Mouse (Mus musculus) liver, embryonic 14.5 days (tissue): ENCODE data around the gene Dclre1b. TPM values are rescaled to one million over a fixed set of nuclear protein-coding genes. Genes with fewer than 3 reads are reported as not detected.

Experiments
- ATAC-seq: fragments of 200-750 bp; cut with Nextera tagmentation; 2 replicates; pipeline ENCODE4 v1.8.0; 2017; ENCODE audit warnings: moderate number of reproducible peaks, mild to moderate bottlenecking, moderate library complexity; ENCODE audit not compliant: insufficient read depth
- DNase-seq, 3 experiments: peaks; one replicate each; pipeline ENCODE4 v3.0.0-alpha.2; 2012 to 2013; ENCODE audit warnings: low read depth in 3 of 3, low spot score in 3 of 3
- H3K27ac ChIP-seq: fragments of 300-500 bp; sonication (generic); 2 replicates; pipeline ENCODE4 v1.5.1; 2014; ENCODE audit warnings: moderate library complexity, mild to moderate bottlenecking, control low read depth, inconsistent platforms
- H3K27me3 ChIP-seq: fragments of 300-500 bp; sonication (generic); 2 replicates; pipeline ENCODE4 v1.6.1; 2014; ENCODE audit warnings: mild to moderate bottlenecking, low read length, moderate library complexity; ENCODE audit not compliant: control insufficient read depth, insufficient read depth
- H3K36me3 ChIP-seq: fragments of 300-500 bp; sonication (generic); replicated peaks from 2 replicates; pipeline ENCODE4 v1.6.1; 2014; ENCODE audit warnings: low read depth; ENCODE audit not compliant: control insufficient read depth, insufficient read depth
- H3K4me1 ChIP-seq, 2 experiments: fragments of 200-500 bp in 1 of 2; fragments of 300-500 bp in 1 of 2; sonication (generic) in 1 of 2; replicated peaks; 2 replicates each; pipeline ENCODE4 v1.6.1; 2012 to 2014; ENCODE audit warnings: antibody characterized with exemption in 1 of 2, inconsistent platforms in 1 of 2, low read length in 1 of 2; ENCODE audit not compliant: control insufficient read depth in 2 of 2, insufficient read depth in 2 of 2
- H3K4me2 ChIP-seq: fragments of 300-500 bp; sonication (generic); 2 replicates; pipeline ENCODE4 v1.6.1; 2014; ENCODE audit warnings: low read depth, mild to moderate bottlenecking, control low read depth, moderate library complexity
- H3K4me3 ChIP-seq, 2 experiments: fragments of 200-500 bp in 1 of 2; fragments of 300-500 bp in 1 of 2; sonication (generic) in 1 of 2; 2 replicates each; pipeline ENCODE4 v1.5.1; 2012 to 2014; ENCODE audit warnings: low read depth in 2 of 2, low read length in 2 of 2, mild to moderate bottlenecking in 2 of 2, control low read depth in 1 of 2, inconsistent platforms in 1 of 2, moderate library complexity in 1 of 2; ENCODE audit not compliant: insufficient read depth in 1 of 2
- H3K9ac ChIP-seq: fragments of 300-500 bp; sonication (generic); replicated peaks from 2 replicates; pipeline ENCODE4 v1.6.1; 2014; ENCODE audit warnings: mild to moderate bottlenecking, control low read depth, moderate library complexity
- H3K9me3 ChIP-seq: fragments of 300-500 bp; sonication (generic); 2 replicates; pipeline ENCODE4 v1.6.1; 2016; ENCODE audit warnings: low read length, mixed read lengths; ENCODE audit not compliant: control insufficient read depth
- CTCF ChIP-seq: IDR thresholded peaks from 2 replicates; pipeline ENCODE4 v1.5.1; 2016; ENCODE audit warnings: antibody characterized with exemption, low read depth, control low read depth
- EP300 ChIP-seq: IDR thresholded peaks from 2 replicates; pipeline ENCODE4 v1.6.1; 2016; ENCODE audit warnings: antibody characterized with exemption, low read depth
- WGBS: fragments of 180-500 bp; shearing (Covaris S2); extraction: QIAGEN DNeasy Blood & Tissue Kit; methylation state at CpG from one replicate; pipeline ENCODE4 v1.1.7; 2014; ENCODE audit not compliant: insufficient replicate concordance; 5-methylcytosine and 5-hydroxymethylcytosine counted together
- polyA plus RNA-seq, 2 experiments: library from polyadenylated mRNA; depleted of rRNA in 1 of 2; stranded (reverse) in 1 of 2; unstranded in 1 of 2; fragments of >200 nt; fragmentation: Nextera tagmentation in 1 of 2; extraction: Ambion mirVana in 1 of 2; gene quantifications; 2 replicates each; pipeline versions ENCODE4 v1.2.1 to v1.2.3; 2012 to 2014

The Dclre1b gene
- polyA plus RNA-seq, 2 experiments: 9.7 to 27.4 TPM

GRCm38 (mm10) chr3:103810967-103811366 is 1.7 kb upstream of the Dclre1b start:
- no peaks in the 10 kb centered on the region for H3K27me3 ChIP-seq
- 66% methylated on average over 6 of the region's 6 CpGs for WGBS
- peak overlapping the region in 1 of 2 experiments; percentile 83; a peak in 2 of 4 replicates for H3K4me3 ChIP-seq
- peak overlapping the region; percentile 73 for H3K9ac ChIP-seq
- H3K27ac ChIP-seq: peak overlapping the region; percentile 71
- peak overlapping the region; percentile 91 for H3K4me2 ChIP-seq
- H3K9me3 ChIP-seq: no peaks in the 10 kb centered on the region
- DNase-seq (peak in 1 of 3 experiments; percentile 57), ATAC-seq (no peak)
- no peak for TF ChIP-seq EP300
- H3K4me1 ChIP-seq: peaks cover 17 to 24% of the 10 kb centered on the region in 2 experiments
- H3K36me3 ChIP-seq: peaks cover 42% of the 10 kb centered on the region

- DNase-seq: no peak
- H3K4me2 ChIP-seq: peak overlapping the region; percentile 91
- ATAC-seq: peak; percentile 60
- peak overlapping the region; percentile 83 to 96 for H3K4me3 ChIP-seq
- H3K4me1 ChIP-seq: peaks cover 22 to 33% of the 10 kb centered on the region in 2 experiments
- peaks cover 42% of the 10 kb centered on the region for H3K36me3 ChIP-seq
- 2% methylated on average over 14 of the region's 14 CpGs for WGBS
- no peaks in the 10 kb centered on the region for H3K9me3 ChIP-seq
- no peak for TF ChIP-seq CTCF
- TF ChIP-seq EP300: no peak
- H3K9ac ChIP-seq: peak overlapping the region; percentile 73
- peak overlapping the region; percentile 71 for H3K27ac ChIP-seq
- H3K27me3 ChIP-seq: no peaks in the 10 kb centered on the region
Measured at GRCm38 (mm10) chr3:103809799-103810150, 531 bp upstream of the Dclre1b start.

GRCm38 (mm10) chr3:103805671-103806070 is 3.6 kb downstream of the Dclre1b start:
- no peak overlapping the region for H3K4me3 ChIP-seq
- TF ChIP-seq CTCF: no peak
- no peak for TF ChIP-seq EP300
- H3K36me3 ChIP-seq: peaks cover 61% of the 10 kb centered on the region
- no peaks in the 10 kb centered on the region for H3K27me3 ChIP-seq
- H3K9me3 ChIP-seq: no peaks in the 10 kb centered on the region
- H3K9ac ChIP-seq: no peak overlapping the region
- H3K4me1 ChIP-seq: peaks cover 49 to 57% of the 10 kb centered on the region in 2 experiments
- H3K27ac ChIP-seq: peak overlapping the region; percentile 70
- 79% methylated on average over 1 of the region's 1 CpGs for WGBS
- DNase-seq (no peak), ATAC-seq (no peak)
- peak overlapping the region; percentile 5; the same call in 1 of the 2 replicates for H3K4me2 ChIP-seq

DNA sequence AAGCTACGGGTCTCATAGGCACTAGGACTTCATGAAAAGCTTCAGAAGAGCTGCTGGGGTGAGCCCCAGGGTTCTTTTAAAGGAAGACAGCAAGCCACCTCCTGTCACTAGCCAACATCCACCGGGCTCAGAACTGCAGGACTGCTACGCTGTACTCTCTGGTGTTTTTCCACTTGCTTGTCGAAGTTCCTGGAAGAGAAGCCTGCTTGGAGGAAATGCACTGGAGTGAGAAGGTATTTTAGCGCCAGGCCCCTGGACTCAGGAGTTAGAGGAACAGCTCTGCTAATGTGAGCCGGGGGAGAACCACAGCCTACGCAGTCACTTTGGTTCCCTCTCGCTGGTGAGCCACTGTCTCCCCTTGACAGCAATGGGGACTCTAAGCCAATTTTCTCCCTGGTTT is 6.4 kb downstream of the Dclre1b start:
- Histone ChIP-seq H3K9me3 (no peaks in the 10 kb centered on the region), H3K36me3 (peaks cover 62% of the 10 kb centered on the region), H3K9ac (no peak overlapping the region), H3K27ac (peak overlapping the region; percentile 75), H3K4me1 (peaks cover 69 to 71% of the 10 kb centered on the region in 2 experiments), H3K27me3 (no peaks in the 10 kb centered on the region), H3K4me2 (peak overlapping the region; percentile 13; the same call in 1 of the 2 replicates), H3K4me3 (no peak overlapping the region)
- ATAC-seq (no peak), DNase-seq (no peak)
- TF ChIP-seq CTCF (no peak), EP300 (no peak)
- 43% methylated on average over 8 of the region's 8 CpGs for WGBS

- Histone ChIP-seq H3K9me3 (no peaks in the 10 kb centered on the region), H3K4me1 (peaks cover 67 to 68% of the 10 kb centered on the region in 2 experiments), H3K9ac (peak overlapping the region; percentile 63), H3K36me3 (peaks cover 52% of the 10 kb centered on the region), H3K27me3 (no peaks in the 10 kb centered on the region), H3K27ac (peak overlapping the region; percentile 90), H3K4me3 (peak overlapping the region in 1 of 2 experiments; percentile 7; a peak in 1 of 4 replicates), H3K4me2 (peak overlapping the region; percentile 41)
- TF ChIP-seq EP300 (peak; percentile 27; the same call in 1 of the 2 replicates), CTCF (no peak)
- 16% methylated on average over 10 of the region's 10 CpGs for WGBS
- DNase-seq (peak in 2 of 3 experiments; percentile 37 to 53), ATAC-seq (peak; percentile 66)
Measured at GRCm38 (mm10) chr3:103801631-103802531, 7.4 kb downstream of the Dclre1b start.
